In genomic region chr17:25472044-25472443, GRCm38 (mm10) we compare ENCODE assay signal across 11 mouse cellular contexts. TPM values are rescaled to one million over a fixed set of nuclear protein-coding genes. Genes with fewer than 3 reads are reported as not detected.
DNase-seq lines count a peak whose midpoint lies in the region; ATAC-seq and TF ChIP-seq lines count a peak whose summit lies in the region.
"Had no signal": no experiment of that assay in that cellular context is flagged by ENCODE, and none has a peak within 500 bp of the region (broad histone marks: within the 10 kb centered on the region; RNA-seq: fewer than 3 reads in every experiment).

No protein-coding gene starts in this region.

- no peak for ATAC-seq in kidney, postnatal 0 days (replicated peaks; ENCODE audit: low FRiP score, low read depth)
- no peak for ATAC-seq in kidney, embryonic 14.5 days (ENCODE audit: low FRiP score, low TSS enrichment)

- no peak for TF ChIP-seq CTCF in kidney, postnatal 0 days (IDR thresholded peaks at IDR 0.05; ENCODE audit: low read depth)

- H3K27ac ChIP-seq in kidney, postnatal 0 days = no peak overlapping the region
- H3K27ac ChIP-seq in kidney, embryonic 14.5 days (ENCODE audit: low read depth, low read length) = no peak overlapping the region
- H3K27ac ChIP-seq: left cerebral cortex, adult 2 months had no signal

- no peaks in the 10 kb centered on the region for H3K36me3 ChIP-seq in kidney, postnatal 0 days (ENCODE audit: insufficient read depth, low read length)
- H3K36me3 ChIP-seq in kidney, embryonic 14.5 days (ENCODE audit: control insufficient read depth, insufficient read depth, low read length) = no peaks in the 10 kb centered on the region
- H3K36me3 ChIP-seq: G1E had no signal

- H3K4me1 ChIP-seq in kidney, postnatal 0 days (replicated peaks; ENCODE audit: insufficient read depth, low read length) = peaks cover 6% of the 10 kb centered on the region; the same call in 1 of the 2 replicates
- H3K4me1 ChIP-seq in kidney, embryonic 14.5 days (ENCODE audit: control insufficient read depth, insufficient read depth, low read length) = no peaks in the 10 kb centered on the region

- no peak for DNase-seq in kidney, postnatal 0 days (ENCODE audit: low spot score)
- peak; percentile 18 for DNase-seq in urinary bladder, postnatal 14 days (ENCODE audit: low spot score)
- DNase-seq in urinary bladder, postnatal 4 days (ENCODE audit: low spot score in 2 of 2) = no peak
- peak; percentile 16 for DNase-seq in liver
- DNase-seq in adipocyte (ENCODE audit: low spot score) = no peak
- DNase-seq in kidney, adult 8-10 months = no peak
- DNase-seq in right cerebral cortex, adult 18-20 months = no peak
- DNase-seq: thymus, adult 18-20 months had no signal

- no peak overlapping the region for H3K4me3 ChIP-seq in kidney, postnatal 0 days (replicated peaks; ENCODE audit: low read depth, low read length)
- no peak overlapping the region for H3K4me3 ChIP-seq in kidney, embryonic 14.5 days (ENCODE audit: low read length)
- H3K4me3 ChIP-seq: left cerebral cortex, adult 2 months had no signal

- H3K27me3 ChIP-seq in kidney, postnatal 0 days (ENCODE audit: insufficient read depth, low read length) = no peaks in the 10 kb centered on the region
- no peaks in the 10 kb centered on the region; the same call in 1 of the 2 replicates for H3K27me3 ChIP-seq in kidney, embryonic 14.5 days (ENCODE audit: control insufficient read depth, insufficient read depth, low read length)

- peak overlapping the region; percentile 16 for H3K4me2 ChIP-seq in kidney, postnatal 0 days (ENCODE audit: low read length)
- H3K4me2 ChIP-seq in kidney, embryonic 14.5 days (replicated peaks; ENCODE audit: low read depth, low read length) = no peak overlapping the region

- WGBS in kidney, postnatal 0 days = 40% methylated on average over 14 of the region's 14 CpGs
- 44% methylated on average over 14 of the region's 14 CpGs for WGBS in kidney, embryonic 14.5 days

- H3K9me3 ChIP-seq in kidney, postnatal 0 days (replicated peaks; ENCODE audit: low read length) = no peaks in the 10 kb centered on the region
- H3K9me3 ChIP-seq in kidney, embryonic 14.5 days (ENCODE audit: control insufficient read depth, low read length) = no peaks in the 10 kb centered on the region
- H3K9me3 ChIP-seq: G1E had no signal

- H3K9ac ChIP-seq in kidney, postnatal 0 days (ENCODE audit: low read depth, low read length) = no peak overlapping the region
- H3K9ac ChIP-seq in kidney, embryonic 14.5 days (ENCODE audit: low read depth, low read length) = no peak overlapping the region

RNA-seq across cellular contexts. Expression of gene Tekt4, which starts 17.6 kb away (rescaled TPM):
- polyA plus RNA-seq in kidney, postnatal 0 days (2015; fragmentation: Nextera tagmentation; extraction: Ambion mirVana) = 0.14 TPM in 1 of 2 replicates, not detected in the other
- not detected in 2 replicates for polyA plus RNA-seq in kidney, embryonic 14.5 days (2014; fragmentation: Nextera tagmentation; extraction: Ambion mirVana)
- polyA plus RNA-seq: G1E had no signal

RNA-seq across cellular contexts. Expression of gene Sstr5, which starts 25.0 kb away (rescaled TPM):
- not detected in 2 replicates for polyA plus RNA-seq in kidney, postnatal 0 days (2015; fragmentation: Nextera tagmentation; extraction: Ambion mirVana)
- not detected in 2 replicates for polyA plus RNA-seq in kidney, embryonic 14.5 days (2014; fragmentation: Nextera tagmentation; extraction: Ambion mirVana)
- polyA plus RNA-seq: G1E had no signal

RNA-seq across cellular contexts. Expression of gene Cacna1h, which starts 38.5 kb away (rescaled TPM):
- polyA plus RNA-seq in kidney, postnatal 0 days (2015; fragmentation: Nextera tagmentation; extraction: Ambion mirVana) = 1.2 and 1.7 TPM in 2 replicates
- polyA plus RNA-seq in kidney, embryonic 14.5 days (2014; fragmentation: Nextera tagmentation; extraction: Ambion mirVana) = 3.0 and 4.0 TPM in 2 replicates
- polyA plus RNA-seq: G1E had no signal

Comparison
In these comparisons a context has a peak if more than half of its experiments do, and no peak if none do; other contexts are left out.
1. DNase-seq: peak in urinary bladder, postnatal 14 days (single experiment) and liver (single experiment); none in kidney, postnatal 0 days (single experiment), urinary bladder, postnatal 4 days (0 of 2), adipocyte (single experiment), kidney, adult 8-10 months (0 of 2) and right cerebral cortex, adult 18-20 months (single experiment).